Mouse (Mus musculus) left cerebral cortex, postnatal 14 days (tissue): ENCODE data around the gene Msh6. TPM values are rescaled to one million over a fixed set of nuclear protein-coding genes. Genes with fewer than 3 reads are reported as not detected.
"Not testable (repeated sequence)": the region's sequence is repeated elsewhere in the genome, so short reads cannot be mapped to it uniquely, and the experiment has no call there.

ENCODE experiments used
- DNase-seq, 2 experiments: peaks; one replicate each; pipeline ENCODE4 v3.0.0; 2021 to 2022; ENCODE audit warnings: low spot score in 2 of 2, mixed read lengths in 1 of 2
- intact Hi-C: fragments of 180-260 bp; cut with DNase I; formaldehyde crosslinking; loops from one replicate; pipeline ENCODE4 v1.15.1; 2025
- long read RNA-seq, 2 experiments: library from polyadenylated mRNA; stranded (forward); transcript quantifications; one replicate each; pipeline ENCODE4 v2.0.0; 2021
- total RNA-seq, 2 experiments: library from RNA; stranded (reverse); gene quantifications; 2 replicates each; pipeline ENCODE4 v1.2.3; 2021

Msh6 gene
- total RNA-seq = 10 to 100 TPM; 14.4 to 16.4 TPM
- long read RNA-seq, experiment 1, full-length matches to known transcripts = 14 of 16 reads
- long read RNA-seq, experiment 1, partial matches to known transcripts = 2 of 16 reads
- long read RNA-seq, experiment 1, other reads (novel, unspliced or antisense) = 0 of 16 reads
- long read RNA-seq, experiment 2, full-length matches to known transcripts = 14 of 15 reads
- long read RNA-seq, experiment 2, partial matches to known transcripts = 1 of 15 reads
- long read RNA-seq, experiment 2, other reads (novel, unspliced or antisense) = 0 of 15 reads

- intact Hi-C loops = no loop called here
- peak; percentile 82 to 83 for DNase-seq
Measured at GRCm38 (mm10) chr17:87974629-87975228, at the start of gene Msh6. TSS of gene Msh6 (plus strand) at chr17:87975062.

- intact Hi-C loops = no loop called here
- DNase-seq = no peak
Measured at GRCm38 (mm10) chr17:87934326-87934725, 40.5 kb upstream of the Msh6 start.

GRCm38 (mm10) chr17:87934736-87935135 lies 40.1 kb upstream of the Msh6 start:
- DNase-seq = no peak
- intact Hi-C loops = no loop called here

- DNase-seq = no peak
- intact Hi-C loops = no loop called here
Measured at GRCm38 (mm10) chr17:87936156-87936555, 38.7 kb upstream of the Msh6 start.

GRCm38 (mm10) chr17:87948965-87949584 lies 25.8 kb upstream of the Msh6 start:
- intact Hi-C loops = loop anchor here (2.0 kb wide), 2 partner anchors 72 to 256 kb away; no protein-coding TSS in a partner anchor
- peak; percentile 81 to 88 for DNase-seq

- DNase-seq, intact Hi-C loops: not testable (repeated sequence)
Measured at GRCm38 (mm10) chr17:87954618-87955124, 20.2 kb upstream of the Msh6 start.

- intact Hi-C loops = no loop called here
- DNase-seq = no peak
Measured at GRCm38 (mm10) chr17:87957096-87957840, 17.6 kb upstream of the Msh6 start.

- intact Hi-C loops = no loop called here
- DNase-seq = no peak
Measured at GRCm38 (mm10) chr17:87958283-87958682, 16.6 kb upstream of the Msh6 start.

GRCm38 (mm10) chr17:87959406-87959805 lies 15.5 kb upstream of the Msh6 start:
- DNase-seq, intact Hi-C loops: not testable (repeated sequence)

GRCm38 (mm10) chr17:87959931-87960330 lies 14.9 kb upstream of the Msh6 start:
- intact Hi-C loops = loop anchor here (10.0 kb wide), 1 partner anchor 355 kb away; no protein-coding TSS in a partner anchor
- DNase-seq = not testable (repeated sequence)

GRCm38 (mm10) chr17:87963081-87964075 lies 11.5 kb upstream of the Msh6 start:
- intact Hi-C loops = loop anchor here (10.0 kb wide), 1 partner anchor 359 kb away; no protein-coding TSS in a partner anchor

GRCm38 (mm10) chr17:87968483-87968926 lies 6.4 kb upstream of the Msh6 start:
- intact Hi-C loops = loop anchor here (10.0 kb wide), 1 partner anchor 364 kb away; no protein-coding TSS in a partner anchor
- not testable (repeated sequence) for DNase-seq

More at GRCm38 (mm10) chr17:87963081-87964075, 11.5 kb upstream of the Msh6 start:
- no peak for DNase-seq

- intact Hi-C loops, DNase-seq: not testable (repeated sequence)
Measured at GRCm38 (mm10) chr17:87971696-87972591, 2.9 kb upstream of the Msh6 start.

GRCm38 (mm10) chr17:87972856-87973255 lies 2.0 kb upstream of the Msh6 start:
- no peak for DNase-seq
- intact Hi-C loops = no loop called here

GRCm38 (mm10) chr17:87973261-87974167 lies 1.3 kb upstream of the Msh6 start:
- intact Hi-C loops = no loop called here
- no peak for DNase-seq

- no peak for DNase-seq
- intact Hi-C loops = no loop called here
Measured at GRCm38 (mm10) chr17:87975229-87975853, 479 bp downstream of the Msh6 start.
